Mouse (Mus musculus): ENCODE data around the gene Pik3r2.

Gene Pik3r2

DNA sequence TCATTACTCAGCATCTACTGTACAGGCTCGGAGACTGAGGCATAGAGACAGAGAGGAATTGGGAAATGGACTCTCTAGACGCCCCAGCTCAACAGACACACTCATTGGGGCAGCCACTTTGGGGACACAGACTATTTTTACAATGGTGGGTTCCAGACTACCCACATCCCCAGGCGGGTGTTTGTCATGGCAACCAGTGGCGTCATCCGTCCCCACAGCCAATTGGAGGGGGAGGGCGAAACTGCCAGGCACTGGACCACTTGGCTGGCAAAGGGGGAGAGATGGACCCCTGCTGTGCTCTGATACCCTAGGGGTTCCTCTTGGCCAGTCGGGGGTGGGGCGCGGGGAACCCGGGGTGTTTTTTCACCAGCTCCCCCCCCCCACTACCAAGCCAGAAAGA lies 24.1 kb upstream of the Pik3r2 start:
- DNase-seq = no peak

DNA sequence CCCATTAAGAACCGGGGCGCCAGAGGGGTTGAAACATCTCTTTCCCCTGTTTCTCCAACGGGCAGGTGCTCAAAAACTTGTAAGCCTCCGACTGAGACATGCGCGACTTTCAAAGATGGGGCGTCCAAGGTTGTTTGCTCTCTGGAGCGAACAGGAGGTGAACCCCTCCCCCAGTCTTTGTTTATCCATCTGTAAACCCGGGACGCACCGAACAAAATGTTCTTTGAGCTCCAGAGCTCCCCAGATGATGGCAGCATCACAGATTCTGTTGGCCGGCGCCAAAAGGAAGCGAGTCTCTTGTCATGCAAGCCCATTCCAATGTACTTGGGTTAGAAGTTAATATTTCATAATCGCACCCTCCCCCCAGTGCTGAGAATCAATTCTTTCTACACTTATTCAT lies 21.8 kb upstream of the Pik3r2 start:
- peak; percentile 72 for DNase-seq

GRCm38 (mm10) chr8:70797081-70798070 lies 20.9 kb upstream of the Pik3r2 start:
- DNase-seq = peak; percentile 94

- no peak for DNase-seq
These were observed 20.0 kb upstream of the Pik3r2 start for GRCm38 (mm10) chr8:70796403-70797080.

- DNase-seq = no peak
These were observed 18.9 kb upstream of the Pik3r2 start for GRCm38 (mm10) chr8:70795370-70795769.

- no peak for DNase-seq
These were observed 17.7 kb upstream of the Pik3r2 start for GRCm38 (mm10) chr8:70794215-70794614.

GRCm38 (mm10) chr8:70792700-70793099 lies 16.2 kb upstream of the Pik3r2 start:
- DNase-seq = peak; percentile 92

DNA sequence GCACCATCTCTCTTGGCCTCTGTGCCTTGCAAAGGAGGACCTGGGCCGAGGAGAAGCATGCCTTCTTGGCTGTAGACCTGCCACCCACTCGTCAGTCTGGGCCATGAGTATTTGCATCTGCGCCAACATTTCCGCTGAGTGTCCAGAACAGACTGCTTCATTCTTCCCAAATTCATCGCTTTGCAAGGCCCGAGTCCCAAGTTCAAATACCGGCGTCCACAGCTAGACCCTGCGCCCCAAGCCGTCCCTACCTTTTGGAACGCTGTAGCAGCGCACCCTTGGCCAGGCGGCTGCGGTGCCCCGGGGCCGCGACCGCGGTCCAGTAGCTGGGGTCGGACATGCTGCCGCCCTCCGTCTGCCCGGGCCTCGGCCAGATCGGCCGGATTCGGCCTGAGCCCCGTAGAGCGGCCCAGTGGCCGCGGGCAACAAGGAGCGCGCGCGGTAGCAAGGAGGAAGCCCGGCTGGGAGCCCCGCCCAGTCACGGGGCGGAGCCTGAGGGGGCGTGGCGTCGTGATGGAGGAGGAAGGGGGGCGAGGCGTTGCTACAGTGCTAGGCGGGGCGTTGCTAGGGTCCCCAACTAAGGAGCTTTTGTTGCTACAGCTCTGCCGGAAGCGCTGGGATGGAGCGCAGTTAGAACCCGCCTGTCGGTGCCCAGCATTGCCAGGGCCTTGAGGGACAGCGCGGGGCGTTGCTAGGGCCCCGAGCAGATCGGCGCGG lies 15.6 kb upstream of the Pik3r2 start:
- peak; percentile 98 for DNase-seq

GRCm38 (mm10) chr8:70791294-70791701 lies 14.8 kb upstream of the Pik3r2 start:
- no peak for DNase-seq

DNA sequence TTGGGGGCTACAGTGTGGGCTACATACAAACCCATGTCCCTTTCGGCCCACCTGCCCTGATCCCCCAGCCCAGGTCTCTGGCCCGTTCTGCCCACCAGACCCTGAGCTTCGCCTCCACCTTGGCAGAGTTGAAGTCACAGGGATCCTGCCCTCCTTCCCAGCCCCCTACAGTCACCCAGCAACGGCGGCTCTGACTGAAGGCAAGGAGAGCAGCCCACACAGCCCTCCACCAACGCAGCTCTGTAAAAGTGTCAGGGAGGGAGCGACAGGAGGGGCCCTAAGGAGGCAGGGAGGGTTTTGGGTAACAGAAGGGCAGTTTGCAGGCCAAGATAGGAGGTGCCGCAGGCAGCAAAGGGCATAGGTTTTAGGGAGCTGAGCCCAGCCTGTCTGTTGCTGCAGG lies 14.3 kb upstream of the Pik3r2 start:
- DNase-seq = no peak

DNA sequence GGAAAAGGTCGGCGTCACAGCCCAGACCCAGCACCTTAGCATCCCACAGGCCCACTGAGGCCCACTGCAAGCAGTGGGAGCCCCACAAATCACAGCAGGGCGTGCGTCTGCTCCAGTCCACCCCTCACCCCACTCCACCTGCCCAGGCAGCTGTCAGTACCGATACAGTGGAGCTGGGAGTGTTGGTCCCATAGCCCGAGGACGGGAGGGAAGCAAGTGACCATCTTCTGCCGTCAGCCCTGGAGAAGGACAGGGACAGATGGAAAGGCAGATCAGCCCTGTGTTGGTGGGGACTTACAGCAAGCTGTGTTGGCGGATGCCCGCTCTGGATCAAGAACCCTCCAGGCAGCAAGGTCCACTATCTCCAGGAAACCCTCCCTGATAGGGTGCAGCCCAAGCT lies 12.5 kb upstream of the Pik3r2 start:
- no peak for DNase-seq

DNA sequence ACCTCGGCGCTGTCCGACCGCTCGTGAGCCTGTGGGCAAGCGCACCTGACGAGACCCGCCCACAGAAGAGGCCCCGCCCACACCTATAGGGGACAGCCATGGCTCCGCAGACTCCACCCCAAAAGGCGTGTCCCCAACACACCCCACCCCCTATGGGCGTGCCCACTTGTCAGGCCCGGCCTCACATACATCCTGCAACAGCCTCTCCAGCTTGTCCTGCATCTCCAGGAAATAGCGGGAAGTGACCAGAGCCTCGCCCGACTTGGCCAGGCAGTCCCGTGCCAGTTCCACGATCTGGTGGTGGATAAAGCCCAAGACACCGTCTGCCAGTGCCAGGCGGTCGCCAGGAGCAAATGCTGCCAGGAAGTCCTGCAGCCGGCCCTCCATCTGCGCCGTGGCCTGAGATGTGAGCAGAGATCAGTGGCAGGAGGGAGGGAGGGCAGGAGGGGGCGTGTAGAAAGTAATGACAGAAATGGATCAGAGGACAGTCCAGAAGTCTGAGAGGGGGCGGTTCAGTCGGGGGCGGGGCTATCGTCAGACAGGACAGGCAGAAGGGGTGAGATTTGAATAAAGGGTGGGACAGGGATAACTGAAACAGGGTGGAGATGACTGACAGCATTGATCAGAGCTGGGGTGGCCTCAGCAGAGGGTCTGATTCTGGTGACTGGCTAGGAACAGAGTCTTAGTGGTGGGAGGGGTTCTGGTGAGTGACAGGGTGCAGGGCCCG lies 11.6 kb upstream of the Pik3r2 start:
- DNase-seq = peak; percentile 61

GRCm38 (mm10) chr8:70787051-70787445 lies 10.5 kb upstream of the Pik3r2 start:
- DNase-seq = no peak

GRCm38 (mm10) chr8:70786291-70787050 lies 10.0 kb upstream of the Pik3r2 start:
- no peak for DNase-seq

DNA sequence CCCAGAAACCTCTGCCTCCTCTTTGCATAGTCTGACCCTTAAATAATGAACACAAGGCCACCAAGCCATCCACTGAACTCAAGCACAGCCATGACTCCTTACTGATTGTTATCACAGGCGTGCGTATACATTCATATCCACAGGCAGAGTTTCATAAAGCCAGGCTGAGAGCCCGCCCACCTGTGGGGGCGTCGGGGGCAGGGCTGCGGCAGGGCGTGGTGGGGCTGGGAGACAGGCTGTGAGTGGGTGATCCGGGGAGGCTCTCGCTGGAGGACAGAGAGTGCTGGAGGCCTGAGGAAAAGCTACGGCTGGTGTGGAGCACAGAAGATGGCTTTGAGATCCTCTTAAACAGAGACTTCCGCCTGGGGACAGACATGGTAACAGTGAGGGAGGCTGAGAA lies 3.6 kb upstream of the Pik3r2 start:
- no peak for DNase-seq

- no peak for DNase-seq
These were observed 540 bp downstream of the Pik3r2 start for GRCm38 (mm10) chr8:70775851-70776495.

GRCm38 (mm10) chr8:70775227-70775626 lies 1.3 kb downstream of the Pik3r2 start:
- no peak for DNase-seq

- DNase-seq = no peak
These were observed 1.8 kb downstream of the Pik3r2 start for GRCm38 (mm10) chr8:70774740-70775139.

DNA sequence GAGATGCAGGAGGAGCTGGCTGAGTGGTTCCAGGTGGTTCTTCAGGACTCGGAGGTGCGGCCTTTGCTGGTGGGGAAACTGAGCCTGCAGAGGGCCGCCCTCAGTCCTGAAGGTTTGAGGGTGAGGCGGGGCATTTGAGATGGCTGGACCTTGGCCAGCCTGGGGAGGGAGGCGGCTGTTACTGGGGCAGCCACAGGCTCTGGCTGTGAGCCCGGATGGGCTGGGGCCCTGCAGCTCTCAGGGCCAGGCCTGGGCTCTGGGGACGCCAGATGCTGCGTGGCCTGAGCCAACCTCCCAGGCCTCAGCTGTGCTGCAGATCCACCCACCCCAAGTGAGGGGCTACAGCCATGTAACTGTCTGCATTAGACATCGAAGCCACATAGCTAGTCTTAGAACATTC lies 2.7 kb downstream of the Pik3r2 start:
- DNase-seq = peak; percentile 91

DNA sequence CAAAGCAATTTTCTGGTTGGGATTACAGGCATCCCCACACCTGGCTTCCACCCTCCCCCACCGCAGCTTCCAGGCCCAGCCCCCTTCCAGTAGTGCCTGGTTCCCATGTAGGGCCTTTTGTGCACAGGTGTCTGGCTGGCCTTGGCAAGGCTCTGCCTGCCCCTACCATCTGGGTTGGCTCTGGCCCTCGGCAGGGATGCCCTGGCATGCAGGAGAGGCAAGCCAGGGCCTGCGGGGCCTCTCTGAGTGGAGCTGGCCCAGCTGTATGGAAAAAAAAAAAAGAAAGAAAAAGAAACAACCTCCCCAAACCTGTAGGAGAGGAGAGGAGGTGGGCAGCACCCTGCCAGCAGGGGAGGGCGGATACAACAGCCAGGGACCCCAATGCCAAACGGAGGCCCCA lies 3.1 kb downstream of the Pik3r2 start:
- no peak for DNase-seq

GRCm38 (mm10) chr8:70772890-70773289 lies 3.6 kb downstream of the Pik3r2 start:
- DNase-seq = no peak
